Mouse (Mus musculus): ENCODE data around the gene Pctp.
A peak's percentile ranks its signal among the peaks of the same experiment; 100 is the strongest.

DNA sequence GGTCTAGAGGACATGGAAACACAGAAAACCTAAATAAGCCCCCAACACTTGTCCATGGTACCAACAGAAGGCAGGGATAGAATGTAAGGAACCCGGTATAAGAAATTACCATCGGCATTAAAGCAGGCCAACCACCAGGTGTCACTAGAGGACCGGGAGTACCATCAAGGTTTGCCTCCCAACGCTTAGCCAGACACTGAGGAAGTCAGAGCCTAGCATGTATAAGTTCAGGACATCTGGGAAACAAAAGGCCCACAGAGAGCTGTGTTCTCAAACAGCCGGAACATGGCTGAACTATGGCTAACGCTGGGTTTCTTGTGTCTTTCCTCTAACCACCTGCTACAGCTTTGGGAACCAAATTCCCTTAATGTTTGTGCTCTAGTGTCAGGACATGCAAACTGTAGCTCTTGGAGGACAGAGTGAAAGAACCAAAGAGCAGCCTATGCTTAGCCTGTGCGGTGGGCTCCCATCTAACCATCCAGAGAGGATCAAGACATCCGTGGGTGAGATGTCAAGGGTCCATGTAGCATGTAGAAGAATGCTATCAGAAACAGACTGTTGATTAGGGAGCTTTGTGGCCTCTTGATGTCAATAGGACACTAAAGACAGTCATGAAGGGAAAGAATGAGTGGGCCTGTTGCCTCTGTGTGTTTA, 13.6 kb downstream of the Pctp start:
- peak; percentile 18; the same call in 1 of the 2 replicates for TF ChIP-seq CTCF (IDR thresholded peaks at IDR 0.05; ENCODE audit: low read depth, low read length)
- no peak for TF ChIP-seq TAL1 (conservative IDR thresholded peaks at IDR 0.05; ENCODE audit: low read depth, low read length)
- TF ChIP-seq POLR2AphosphoS5 (IDR thresholded peaks at IDR 0.05; ENCODE audit: insufficient replicate concordance, low read depth, low read length): no peak
- TF ChIP-seq GATA1 (IDR thresholded peaks at IDR 0.05; ENCODE audit: borderline replicate concordance, low read length): no peak

All from G1E (cell line).